In the genomic region with DNA sequence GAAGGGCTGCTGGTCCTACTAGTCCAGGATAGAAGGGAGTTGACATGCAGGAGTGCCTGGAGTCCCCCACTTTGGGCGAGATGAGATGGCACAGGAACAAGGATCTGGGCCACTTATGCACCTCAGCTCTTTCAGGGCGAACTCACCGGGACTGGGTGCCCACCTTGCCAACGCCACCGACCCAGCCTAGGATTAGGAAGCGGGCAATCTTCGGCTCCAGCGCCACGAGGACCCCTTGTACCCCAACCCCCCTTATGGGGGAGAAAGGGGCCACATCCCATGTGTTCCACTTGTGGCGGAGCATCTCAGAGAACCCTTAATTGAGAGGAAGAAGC, we compare ENCODE assay signal across 8 mouse cellular contexts. TPM values are rescaled to one million over a fixed set of nuclear protein-coding genes. Genes with fewer than 3 reads are reported as not detected.
A peak's percentile ranks its signal among the peaks of the same experiment; 100 is the strongest.
DNase-seq lines count a peak whose midpoint lies in the region; ATAC-seq and TF ChIP-seq lines count a peak whose summit lies in the region.

No protein-coding gene starts in this region.

- DNase-seq in heart, postnatal 0 days (ENCODE audit: low spot score): no peak
- DNase-seq in thymus, adult 2 months: no peak
- no peak for DNase-seq in urinary bladder, postnatal 36 days (ENCODE audit: low spot score in 2 of 2)
- no peak for DNase-seq in urinary bladder, postnatal 14 days (ENCODE audit: low spot score)

- ATAC-seq in erythroblast, adult 5-6 weeks (replicated peaks; ENCODE audit: low FRiP score, poor library complexity, severe bottlenecking): no peak
- ATAC-seq in heart, postnatal 0 days (ENCODE audit: insufficient read depth, low read depth): no peak
- no peak for ATAC-seq in liver, embryonic 16.5 days (ENCODE audit: low read depth)

- peaks cover 88% of the 10 kb centered on the region for H3K27me3 ChIP-seq in erythroblast, embryonic 14.5 days (ENCODE audit: control insufficient read depth)
- H3K27me3 ChIP-seq in C2C12 (ENCODE audit: control insufficient read depth, insufficient read depth, insufficient read length): no peaks in the 10 kb centered on the region
- peaks cover 95% of the 10 kb centered on the region for H3K27me3 ChIP-seq in heart, postnatal 0 days (ENCODE audit: control insufficient read depth, insufficient read depth, low read length)
- peaks cover 50% of the 10 kb centered on the region for H3K27me3 ChIP-seq in liver, embryonic 16.5 days (ENCODE audit: control insufficient read depth, insufficient read depth, low read depth, low read length)
- no peaks in the 10 kb centered on the region for H3K27me3 ChIP-seq in thymus, adult 2 months (ENCODE audit: control insufficient read depth, insufficient read depth, low read length)

- H3K9ac ChIP-seq in heart, postnatal 0 days (replicated peaks; ENCODE audit: low read depth, low read length): no peak overlapping the region
- H3K9ac ChIP-seq in liver, embryonic 16.5 days (ENCODE audit: low read depth, low read length): no peak overlapping the region

- 4% methylated on average over 10 of the region's 10 CpGs for WGBS in heart, postnatal 0 days
- WGBS in liver, embryonic 16.5 days (ENCODE audit: insufficient replicate concordance): 3% methylated on average over 10 of the region's 10 CpGs
- WGBS in thymus, adult 2 months: 6% methylated on average over 10 of the region's 10 CpGs

- peaks cover 8% of the 10 kb centered on the region for H3K4me1 ChIP-seq in erythroblast, embryonic 14.5 days (ENCODE audit: control insufficient read depth)
- 0 out of 2 replicates have a peak, but pooled peaks cover 3% of the 10 kb centered on the region for H3K4me1 ChIP-seq in heart, postnatal 0 days (ENCODE audit: control insufficient read depth, insufficient read depth)
- no peaks in the 10 kb centered on the region; the same call in 1 of the 2 replicates for H3K4me1 ChIP-seq in liver, embryonic 16.5 days (ENCODE audit: control insufficient read depth, low read depth, low read length)
- no peaks in the 10 kb centered on the region for H3K4me1 ChIP-seq in thymus, adult 2 months (replicated peaks; ENCODE audit: control insufficient read depth, insufficient read depth, low read length)

- TF ChIP-seq POLR2A in thymus, adult 2 months (IDR thresholded peaks at IDR 0.05; ENCODE audit: control insufficient read depth, extremely low read depth, insufficient read depth, low read length, poor library complexity): no peak

- peaks cover 19% of the 10 kb centered on the region for H3K79me2 ChIP-seq in C2C12 (ENCODE audit: control insufficient read depth, insufficient read depth)

- peak overlapping the region; percentile 60 for H3K4me3 ChIP-seq in erythroblast, embryonic 14.5 days (replicated peaks)
- H3K4me3 ChIP-seq in C2C12 (ENCODE audit: insufficient read depth, poor library complexity, severe bottlenecking): peak overlapping the region; percentile 31
- H3K4me3 ChIP-seq in heart, postnatal 0 days (ENCODE audit: low read depth, low read length): peak overlapping the region; percentile 45
- peak overlapping the region; percentile 31; the same call in 1 of the 2 replicates for H3K4me3 ChIP-seq in liver, embryonic 16.5 days (ENCODE audit: low read depth, low read length)
- no peak overlapping the region for H3K4me3 ChIP-seq in thymus, adult 2 months (ENCODE audit: control insufficient read depth, insufficient read depth, low read length)

- no peak overlapping the region for H3K27ac ChIP-seq in heart, postnatal 0 days (ENCODE audit: low read depth)
- H3K27ac ChIP-seq in liver, embryonic 16.5 days (ENCODE audit: low read length): no peak overlapping the region
- no peak overlapping the region for H3K27ac ChIP-seq in thymus, adult 2 months (ENCODE audit: control insufficient read depth, insufficient read depth, low read length)

- H3K9me3 ChIP-seq in erythroblast, embryonic 14.5 days (ENCODE audit: control insufficient read depth, low read length): peaks cover 3% of the 10 kb centered on the region; the same call in 1 of the 2 replicates
- H3K9me3 ChIP-seq in heart, postnatal 0 days (replicated peaks; ENCODE audit: control insufficient read depth, low read length): no peaks in the 10 kb centered on the region
- H3K9me3 ChIP-seq in liver, embryonic 16.5 days (replicated peaks; ENCODE audit: control insufficient read depth, low read length): no peaks in the 10 kb centered on the region

- H3K79me3 ChIP-seq in C2C12 (ENCODE audit: low read depth): no peaks in the 10 kb centered on the region

- TF ChIP-seq CTCF in C2C12 (IDR thresholded peaks at IDR 0.05; ENCODE audit: control insufficient read depth, insufficient read depth, insufficient read length): no peak
- TF ChIP-seq CTCF in heart, postnatal 0 days (IDR thresholded peaks at IDR 0.05; ENCODE audit: low read depth): no peak
- TF ChIP-seq CTCF in thymus, adult 2 months (IDR thresholded peaks at IDR 0.05; ENCODE audit: borderline replicate concordance, control insufficient read depth, extremely low read depth, insufficient read depth, low read length, poor library complexity): no peak

- no peak for TF ChIP-seq EP300 in heart, postnatal 0 days (IDR thresholded peaks at IDR 0.05; ENCODE audit: low read depth)

- no peaks in the 10 kb centered on the region for H3K36me3 ChIP-seq in erythroblast, embryonic 14.5 days (ENCODE audit: control insufficient read depth)
- H3K36me3 ChIP-seq in C2C12 (ENCODE audit: control insufficient read depth, insufficient read depth): no peaks in the 10 kb centered on the region
- H3K36me3 ChIP-seq in heart, postnatal 0 days (replicated peaks; ENCODE audit: control insufficient read depth, insufficient read depth, low read length): no peaks in the 10 kb centered on the region
- H3K36me3 ChIP-seq in liver, embryonic 16.5 days (ENCODE audit: control insufficient read depth, insufficient read depth): no peaks in the 10 kb centered on the region
- H3K36me3 ChIP-seq in thymus, adult 2 months (ENCODE audit: control insufficient read depth, insufficient read depth, low read length): no peaks in the 10 kb centered on the region

- peak overlapping the region; percentile 66 for H3K4me2 ChIP-seq in heart, postnatal 0 days (ENCODE audit: low read depth, low read length)
- H3K4me2 ChIP-seq in liver, embryonic 16.5 days (ENCODE audit: low read depth, low read length): peak overlapping the region; percentile 30; the same call in 1 of the 2 replicates

- H3ac ChIP-seq in C2C12 (ENCODE audit: control insufficient read depth, insufficient read length, low read depth): peak overlapping the region; percentile 95

TF ChIP-seq in C2C12, 6 proteins besides CTCF, POLR2A, EP300 and RAD21:
- TF ChIP-seq MYOD1 (IDR thresholded peaks at IDR 0.05; ENCODE audit: control insufficient read depth, insufficient read length, low read depth) (no peak), FOSL1 (IDR thresholded peaks at IDR 0.05; ENCODE audit: insufficient read depth, low read length, poor library complexity, severe bottlenecking) (no peak), USF1 (IDR thresholded peaks at IDR 0.05; ENCODE audit: low read depth) (no peak), MYOG (IDR thresholded peaks at IDR 0.05; ENCODE audit: control insufficient read depth, extremely low read depth, insufficient read length) (no peak), CEBPB (IDR thresholded peaks at IDR 0.05; ENCODE audit: low read depth) (no peak), MAX (IDR thresholded peaks at IDR 0.05) (no peak)
TF ChIP-seq in C2C12: peak in this region for 0.

RNA-seq across cellular contexts. Expression of gene Smoc2, which starts 0.6 kb away (rescaled TPM):
- 0.10 and 0.24 TPM in 2 replicates for polyA plus RNA-seq in erythroblast, embryonic 14.5 days (2012)
- total RNA-seq in erythroblast, adult 5-6 weeks (2015; ENCODE audit: low replicate concordance): 2.1 TPM in 1 of 2 replicates, not detected in the other
- total RNA-seq in erythroblast, adult 5-6 weeks (2017; ENCODE audit: low replicate concordance): 0.98 TPM in 1 of 2 replicates, not detected in the other
- 69.7 TPM for polyA plus RNA-seq in C2C12 (2012; fragmentation: generic; extraction: Trizol)
- 22.7 and 24.7 TPM in 2 replicates for total RNA-seq in heart, postnatal 0 days (2014; rRNA removed; ENCODE audit: low replicate concordance)
- polyA plus RNA-seq in heart, postnatal 0 days (2015; fragmentation: Nextera tagmentation; extraction: Ambion mirVana): 22.0 and 28.6 TPM in 2 replicates
- polyA plus RNA-seq in liver, embryonic 16.5 days (2015; fragmentation: Nextera tagmentation; extraction: Ambion mirVana): 5.7 and 7.8 TPM in 2 replicates
- 15.6 and 17.8 TPM in 2 replicates for polyA plus RNA-seq in thymus, adult 2 months (2012; rRNA removed)
